ENCODE assay signal across 8 mouse cellular contexts in the genomic region with DNA sequence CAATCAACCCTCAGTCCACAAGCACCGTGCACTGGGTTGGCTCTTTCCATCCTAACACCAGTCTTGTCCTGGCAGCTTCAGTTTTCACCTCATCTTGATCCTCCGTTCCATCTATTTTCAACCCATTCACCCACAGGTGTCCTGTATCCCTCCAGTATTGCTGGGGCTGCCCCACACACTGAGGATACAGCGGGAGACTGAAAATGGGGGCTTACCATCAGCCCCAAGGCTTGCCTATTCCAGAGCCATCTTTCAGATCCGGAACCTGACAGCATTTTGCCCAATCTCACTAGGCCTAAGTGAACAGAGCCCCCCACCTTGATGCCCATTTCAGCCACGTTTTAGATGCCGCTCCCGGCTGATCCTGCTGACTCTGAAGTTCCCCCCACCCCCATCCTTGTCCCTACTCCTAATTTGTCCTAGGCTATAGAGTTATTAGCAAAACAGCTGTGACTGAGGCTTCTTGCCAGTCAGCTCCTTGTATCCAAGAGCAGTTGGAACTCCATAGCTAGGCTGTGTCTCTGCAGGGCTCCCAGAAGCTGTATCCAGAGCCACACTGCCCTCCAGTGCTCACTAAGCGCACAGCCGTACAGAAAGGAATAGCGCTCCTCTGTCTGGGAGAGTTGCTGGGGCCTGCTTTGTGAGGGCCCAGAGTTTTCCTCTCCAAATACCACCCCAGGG. TPM values are rescaled to one million over a fixed set of nuclear protein-coding genes. Genes with fewer than 3 reads are reported as not detected.
DNase-seq lines count a peak whose midpoint lies in the region; ATAC-seq and TF ChIP-seq lines count a peak whose summit lies in the region.

No protein-coding gene starts in this region.

- WGBS in spleen, adult 2 months, result 69% methylated on average over 10 of the region's 10 CpGs
- 55% methylated on average over 10 of the region's 10 CpGs for WGBS in embryonic facial prominence, embryonic 11.5 days
- WGBS in midbrain, embryonic 12.5 days, result 52% methylated on average over 10 of the region's 10 CpGs

- H3K27ac ChIP-seq in spleen, adult 2 months (ENCODE audit: insufficient read depth, low read length), result no peak overlapping the region
- no peak overlapping the region for H3K27ac ChIP-seq in embryonic facial prominence, embryonic 11.5 days (replicated peaks; ENCODE audit: low read depth, low read length)
- no peak overlapping the region for H3K27ac ChIP-seq in midbrain, embryonic 12.5 days (replicated peaks)

- intact Hi-C loops in left cerebral cortex, postnatal 36 days (cut with DNase I), result loop anchor here (2.0 to 5.0 kb wide), 2 partner anchors 45 to 64 kb away; no protein-coding TSS in a partner anchor

- H3K4me1 ChIP-seq in spleen, adult 2 months (ENCODE audit: control insufficient read depth, insufficient read depth, insufficient read length), result no peaks in the 10 kb centered on the region
- no peaks in the 10 kb centered on the region for H3K4me1 ChIP-seq in embryonic facial prominence, embryonic 11.5 days (ENCODE audit: control insufficient read depth, insufficient read depth, low read length)
- 0 out of 2 replicates have a peak, but pooled peaks cover 2% of the 10 kb centered on the region for H3K4me1 ChIP-seq in midbrain, embryonic 12.5 days

- no peaks in the 10 kb centered on the region for H3K9me3 ChIP-seq in embryonic facial prominence, embryonic 11.5 days (replicated peaks; ENCODE audit: control insufficient read depth, low read length)
- H3K9me3 ChIP-seq in midbrain, embryonic 12.5 days, result no peaks in the 10 kb centered on the region

- no peaks in the 10 kb centered on the region for H3K36me3 ChIP-seq in spleen, adult 2 months (ENCODE audit: control insufficient read depth, insufficient read depth, low read length)
- H3K36me3 ChIP-seq in embryonic facial prominence, embryonic 11.5 days (replicated peaks; ENCODE audit: control insufficient read depth, insufficient read depth, low read depth, low read length), result no peaks in the 10 kb centered on the region
- no peaks in the 10 kb centered on the region for H3K36me3 ChIP-seq in midbrain, embryonic 12.5 days

- TF ChIP-seq CTCF in spleen, adult 2 months (IDR thresholded peaks at IDR 0.05; ENCODE audit: extremely low read depth, insufficient read depth, insufficient read length, insufficient replicate concordance), result peak; percentile 23; the same call in 1 of the 2 replicates

- no peak overlapping the region for H3K9ac ChIP-seq in embryonic facial prominence, embryonic 11.5 days (replicated peaks; ENCODE audit: low read length)
- no peak overlapping the region for H3K9ac ChIP-seq in midbrain, embryonic 12.5 days (replicated peaks)

- H3K4me3 ChIP-seq in spleen, adult 2 months (ENCODE audit: extremely low read depth, insufficient read depth, insufficient read length), result no peak overlapping the region
- H3K4me3 ChIP-seq in embryonic facial prominence, embryonic 11.5 days (ENCODE audit: low read depth, low read length), result no peak overlapping the region
- H3K4me3 ChIP-seq in midbrain, embryonic 12.5 days, result no peak overlapping the region

- DNase-seq in spleen, adult 2 months (ENCODE audit: low read depth in 1 of 2, low spot score in 2 of 2), result no peak
- no peak for DNase-seq in spleen, adult 18-20 months
- DNase-seq in embryonic facial prominence, embryonic 11.5 days (ENCODE audit: low spot score), result peak; percentile 89
- peak; percentile 87 to 91 for DNase-seq in heart, adult 18-20 months
- peak; percentile 73 for DNase-seq in kidney, adult 18-20 months
- peak; percentile 62 to 75 for DNase-seq in left cerebral cortex, postnatal 36 days (ENCODE audit: low spot score in 2 of 2)
- DNase-seq in telencephalon, adult 2 months (ENCODE audit: low read depth, low spot score), result peak; percentile 64

- TF ChIP-seq POLR2A in spleen, adult 2 months (IDR thresholded peaks at IDR 0.05; ENCODE audit: low read depth, low read length), result no peak

- no peak overlapping the region for H3K4me2 ChIP-seq in embryonic facial prominence, embryonic 11.5 days (ENCODE audit: low read depth, low read length)
- H3K4me2 ChIP-seq in midbrain, embryonic 12.5 days (replicated peaks), result no peak overlapping the region

- ATAC-seq in embryonic facial prominence, embryonic 11.5 days (replicated peaks; ENCODE audit: insufficient number of reproducible peaks, low FRiP score, low TSS enrichment, low read depth), result peak; percentile 77
- peak; percentile 85 for ATAC-seq in midbrain, embryonic 12.5 days (ENCODE audit: low FRiP score, low read depth)

- no peaks in the 10 kb centered on the region for H3K27me3 ChIP-seq in spleen, adult 2 months (ENCODE audit: control insufficient read depth, insufficient read depth, low read length)
- H3K27me3 ChIP-seq in embryonic facial prominence, embryonic 11.5 days (ENCODE audit: control insufficient read depth, insufficient read depth, low read length), result no peaks in the 10 kb centered on the region
- peaks cover 7% of the 10 kb centered on the region; the same call in 1 of the 2 replicates for H3K27me3 ChIP-seq in midbrain, embryonic 12.5 days

RNA-seq across cellular contexts. Expression of a gene that starts 55.0 kb away (rescaled TPM):
- polyA plus RNA-seq in spleen, adult 2 months (2012; rRNA removed), result 13.9 and 19.9 TPM in 2 replicates
- polyA plus RNA-seq in embryonic facial prominence, embryonic 11.5 days (2014; fragmentation: Nextera tagmentation; extraction: Ambion mirVana), result 24.7 and 25.2 TPM in 2 replicates
- total RNA-seq in heart, adult 18-20 months (2021), result 10 to 100 TPM in 1 of 2 experiments, 1 to 10 TPM in 1; 7.1 to 15.3 TPM
- 10 to 100 TPM; 25.4 to 32.5 TPM for total RNA-seq in left cerebral cortex, postnatal 36 days (2021)
- polyA plus RNA-seq in midbrain, embryonic 12.5 days (2016; fragmentation: Nextera tagmentation; extraction: Ambion mirVana), result 44.0 and 46.4 TPM in 2 replicates

Comparison
In these comparisons a context has a peak if more than half of its experiments do, and no peak if none do; other contexts are left out.
1. DNase-seq: peak in embryonic facial prominence, embryonic 11.5 days (single experiment), heart, adult 18-20 months (2 of 2), kidney, adult 18-20 months (single experiment), left cerebral cortex, postnatal 36 days (2 of 2) and telencephalon, adult 2 months (single experiment); none in spleen, adult 2 months (0 of 2) and spleen, adult 18-20 months (0 of 2).